Mouse (Mus musculus) liver, embryonic 14 days (tissue): ENCODE data around the gene Fars2. TPM values are rescaled to one million over a fixed set of nuclear protein-coding genes. Genes with fewer than 3 reads are reported as not detected.

Source experiments
- polyA plus RNA-seq: library from polyadenylated mRNA; depleted of rRNA; stranded (reverse); fragments of >200 nt; gene quantifications from 2 replicates; pipeline ENCODE4 v1.2.3, GENCODE M21; 2012; rRNA removed

Fars2 gene
- polyA plus RNA-seq = 18.6 and 20.3 TPM in 2 replicates

DNA sequence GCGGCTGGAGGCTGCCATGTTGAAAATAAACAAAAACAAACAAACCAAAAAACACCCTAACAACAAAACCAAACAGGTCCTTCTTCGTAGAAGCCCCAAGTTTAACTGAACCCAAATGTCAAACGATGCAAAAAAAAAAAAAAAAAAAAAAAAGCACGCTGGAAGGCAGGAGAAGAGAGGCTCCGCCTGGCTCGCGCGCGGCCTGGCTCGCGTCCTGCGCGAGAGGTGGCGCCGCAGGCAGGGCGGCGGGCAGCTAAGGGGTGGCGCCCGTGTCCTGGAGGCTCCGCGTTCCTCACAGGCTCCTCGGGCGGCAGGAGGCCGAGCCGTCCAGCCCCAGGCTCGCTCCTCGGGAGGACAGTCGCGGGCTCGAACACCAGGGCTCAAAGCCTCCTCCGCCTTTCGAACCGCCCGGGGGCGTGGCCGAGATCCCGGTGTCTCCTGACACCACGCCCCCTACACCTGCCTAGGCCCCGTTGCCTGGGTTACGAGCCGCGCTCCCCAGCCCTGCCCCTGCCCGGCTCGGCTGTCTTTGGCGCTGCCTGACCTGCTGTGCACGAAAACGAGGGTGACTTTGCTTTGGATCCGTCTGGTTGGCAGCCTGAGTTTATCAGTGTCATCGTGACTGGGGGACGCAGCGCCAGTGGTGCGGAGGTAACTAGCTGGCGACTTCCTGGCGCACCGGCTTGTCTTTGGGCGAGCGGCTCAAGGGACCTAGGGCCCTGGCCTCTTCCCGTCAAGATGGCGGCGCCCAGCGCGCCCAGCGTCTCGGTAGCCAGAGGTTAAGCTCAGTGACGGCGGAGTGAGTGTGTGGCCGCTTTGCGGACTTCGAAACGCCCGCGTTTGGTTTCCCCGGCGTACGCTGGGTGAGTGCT lies at the start of gene Fars2, which contains the start of gene Lyrm4:
Fars2 (plus strand) TSS at position 270 of the 872 bp plus-strand sequence.
Lyrm4 (minus strand) TSS at position 384 of the 872 bp plus-strand sequence.

DNA sequence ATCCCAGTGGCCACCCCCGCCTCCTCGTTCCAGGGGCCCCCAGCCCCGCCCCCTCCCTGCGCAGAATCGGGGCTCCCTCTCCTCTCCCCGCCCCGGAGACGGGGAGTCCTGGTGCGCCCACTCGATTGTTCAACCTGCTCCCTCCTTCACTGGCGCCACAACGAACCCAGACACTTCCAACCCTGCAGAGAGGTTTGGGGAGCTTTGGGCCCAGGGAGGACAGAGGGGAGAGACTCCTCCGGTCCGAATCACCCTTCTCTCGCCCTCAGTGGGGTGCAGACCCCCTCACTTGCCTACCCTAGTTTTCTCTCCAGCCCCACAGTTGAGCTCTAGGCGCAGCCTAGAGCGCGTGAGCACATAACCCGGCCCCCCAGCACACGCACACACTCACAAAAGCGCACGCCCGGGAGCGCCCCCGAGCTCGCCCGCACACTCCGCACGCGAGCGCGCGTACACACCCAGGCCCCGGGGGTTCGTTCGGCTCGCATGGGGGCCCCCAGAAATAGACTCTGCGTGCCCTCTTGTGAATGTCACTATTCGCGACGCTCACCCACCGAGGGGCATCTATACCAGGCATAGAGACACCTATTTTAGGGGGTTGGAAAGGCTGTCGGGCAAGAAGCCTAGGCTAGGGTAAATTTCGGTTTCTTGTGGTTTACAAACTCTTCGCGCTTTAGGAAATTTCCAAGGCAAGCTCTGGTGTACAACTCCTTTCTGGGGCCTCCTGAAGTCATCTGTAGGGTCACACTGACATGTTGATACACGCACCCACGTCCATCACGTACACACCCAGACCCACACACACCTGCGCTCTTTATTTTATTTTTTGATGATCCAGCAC lies 617.7 kb downstream of the Fars2 start, which contains the start of gene Nrn1:
Nrn1 (minus strand) TSS at position 401 of the 841 bp plus-strand sequence.

Other genes starting within 250 kb of the Fars2 start
- 3.6 and 4.5 TPM in 2 replicates for gene Rpp40, start 211.1 kb upstream of the Fars2 start, polyA plus RNA-seq
- gene Ppp1r3g, start 158.6 kb upstream of the Fars2 start, polyA plus RNA-seq = 0.26 and 0.32 TPM in 2 replicates
- 6.6 and 7.1 TPM in 2 replicates for gene Lyrm4, start 114 bp downstream of the Fars2 start, polyA plus RNA-seq